Mouse (Mus musculus): Measurements from ENCODE around the gene Peak1. TPM values are rescaled to one million over a fixed set of nuclear protein-coding genes. Genes with fewer than 3 reads are reported as not detected.

Gene Peak1
- polyA plus RNA-seq (2015; fragmentation: Nextera tagmentation; extraction: Ambion mirVana) = 19.2 and 21.9 TPM in 2 replicates

- ATAC-seq (peak; percentile 97), DNase-seq (ENCODE audit: low spot score) (peak; percentile 100)
- no peak for TF ChIP-seq EP300 (IDR thresholded peaks at IDR 0.05)
- TF ChIP-seq CTCF (IDR thresholded peaks at IDR 0.05) = no peak
- Histone ChIP-seq H3K27ac (ENCODE audit: low read length) (peak within 1 kb of the TSS; percentile 96), H3K9me3 (ENCODE audit: low read length) (no peaks in the 10 kb centered on the region), H3K4me1 (ENCODE audit: insufficient read depth, low read depth, low read length) (peaks cover 14% of the 10 kb centered on the region; the same call in 1 of the 2 replicates), H3K9ac (replicated peaks; ENCODE audit: low read depth) (peak within 1 kb of the TSS; percentile 77), H3K27me3 (replicated peaks; ENCODE audit: insufficient read depth, low read length) (no peaks in the 10 kb centered on the region), H3K4me3 (ENCODE audit: low read depth, low read length) (peak within 1 kb of the TSS; percentile 90), H3K4me2 (replicated peaks; ENCODE audit: low read depth, low read length) (peak within 1 kb of the TSS; percentile 57), H3K36me3 (ENCODE audit: insufficient read depth, low read length) (no peaks in the 10 kb centered on the region)
- WGBS = under 1% methylated on average over 48 of the region's 59 CpGs
Measured at GRCm38 (mm10) chr9:56417948-56418737, at the start of gene Peak1, which contains the start of gene Hmg20a. Peak1 (minus strand) TSS chr9:56418067. Hmg20a (plus strand) TSS chr9:56418609.

- ATAC-seq (no peak), DNase-seq (ENCODE audit: low spot score) (no peak)
- no peaks in the 10 kb centered on the region for H3K9me3 ChIP-seq (ENCODE audit: low read length)
- no peaks in the 10 kb centered on the region for H3K36me3 ChIP-seq (ENCODE audit: insufficient read depth, low read length)
- H3K4me3 ChIP-seq (ENCODE audit: low read depth, low read length) = no peak overlapping the region
- TF ChIP-seq EP300 (IDR thresholded peaks at IDR 0.05) (no peak), CTCF (IDR thresholded peaks at IDR 0.05) (no peak)
- H3K4me2 ChIP-seq (replicated peaks; ENCODE audit: low read depth, low read length) = no peak overlapping the region
- H3K27me3 ChIP-seq (replicated peaks; ENCODE audit: insufficient read depth, low read length) = no peaks in the 10 kb centered on the region
- peak overlapping the region; percentile 87; the same call in 1 of the 2 replicates for H3K27ac ChIP-seq (ENCODE audit: low read length)
- peaks cover 46% of the 10 kb centered on the region for H3K4me1 ChIP-seq (ENCODE audit: insufficient read depth, low read depth, low read length)
- WGBS = 85% methylated on average over 4 of the region's 4 CpGs
- no peak overlapping the region for H3K9ac ChIP-seq (replicated peaks; ENCODE audit: low read depth)
Measured at GRCm38 (mm10) chr9:56466251-56466650, 48.4 kb upstream of the Peak1 start.

DNA sequence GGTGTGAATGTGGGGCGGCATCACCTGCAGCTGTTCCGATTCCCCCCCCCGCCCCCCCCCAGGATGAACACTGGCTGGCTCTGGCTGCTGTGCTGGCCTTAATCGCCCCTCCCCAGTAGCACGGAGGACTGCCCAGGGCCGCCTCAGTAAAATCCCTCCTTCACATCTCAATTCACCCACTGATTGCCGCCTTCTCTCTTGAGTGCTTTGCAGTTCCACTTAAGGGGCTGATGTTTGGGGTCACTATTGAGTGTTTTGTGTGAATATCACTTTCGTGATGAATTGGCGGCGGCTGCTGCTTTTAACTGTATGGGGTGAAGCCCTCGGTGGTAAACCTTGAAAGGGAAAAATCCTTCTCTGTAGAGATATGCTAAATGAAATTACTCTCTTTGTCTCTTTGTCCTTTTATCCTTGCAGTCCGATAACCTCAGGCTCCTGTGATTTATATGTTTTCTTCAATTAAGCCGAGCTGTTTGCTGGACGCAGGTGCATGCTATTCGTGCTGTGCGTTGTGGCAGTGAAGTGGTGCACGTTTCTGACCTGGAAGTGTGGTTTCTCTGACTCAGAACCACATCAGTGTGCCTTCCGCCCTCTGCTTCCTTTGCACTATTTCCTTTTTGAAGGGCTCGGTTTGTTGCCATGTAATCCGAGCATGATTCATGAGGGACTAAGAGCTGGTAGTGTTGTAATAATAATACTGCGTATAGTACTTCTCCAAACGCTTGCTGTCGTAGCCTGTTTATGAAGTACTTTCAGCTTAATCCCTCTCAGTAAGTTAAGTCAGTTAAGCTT lies 47.2 kb upstream of the Peak1 start:
- WGBS = 6% methylated on average over 22 of the region's 23 CpGs
- Histone ChIP-seq H3K4me2 (replicated peaks; ENCODE audit: low read depth, low read length) (peak overlapping the region; percentile 31), H3K27me3 (replicated peaks; ENCODE audit: insufficient read depth, low read length) (no peaks in the 10 kb centered on the region), H3K9me3 (ENCODE audit: low read length) (no peaks in the 10 kb centered on the region), H3K27ac (ENCODE audit: low read length) (peak overlapping the region; percentile 87), H3K4me3 (ENCODE audit: low read depth, low read length) (no peak overlapping the region), H3K4me1 (ENCODE audit: insufficient read depth, low read depth, low read length) (peaks cover 42% of the 10 kb centered on the region), H3K36me3 (ENCODE audit: insufficient read depth, low read length) (no peaks in the 10 kb centered on the region), H3K9ac (replicated peaks; ENCODE audit: low read depth) (no peak overlapping the region)
- peak; percentile 80 for ATAC-seq
- peak; percentile 97 for DNase-seq (ENCODE audit: low spot score)
- TF ChIP-seq CTCF (IDR thresholded peaks at IDR 0.05) (no peak), EP300 (IDR thresholded peaks at IDR 0.05) (peak; percentile 85)

GRCm38 (mm10) chr9:56463686-56464515 lies 46.0 kb upstream of the Peak1 start:
- peaks cover 37% of the 10 kb centered on the region for H3K4me1 ChIP-seq (ENCODE audit: insufficient read depth, low read depth, low read length)
- H3K27ac ChIP-seq (ENCODE audit: low read length) = peak overlapping the region; percentile 87
- no peak overlapping the region; the same call in 1 of the 2 replicates for H3K4me2 ChIP-seq (replicated peaks; ENCODE audit: low read depth, low read length)
- no peak overlapping the region for H3K9ac ChIP-seq (replicated peaks; ENCODE audit: low read depth)
- H3K36me3 ChIP-seq (ENCODE audit: insufficient read depth, low read length) = no peaks in the 10 kb centered on the region
- TF ChIP-seq EP300 (IDR thresholded peaks at IDR 0.05) (peak; percentile 90), CTCF (IDR thresholded peaks at IDR 0.05) (no peak)
- H3K27me3 ChIP-seq (replicated peaks; ENCODE audit: insufficient read depth, low read length) = no peaks in the 10 kb centered on the region
- DNase-seq (ENCODE audit: low spot score) = peak; percentile 96
- peak; percentile 87 for ATAC-seq
- H3K4me3 ChIP-seq (ENCODE audit: low read depth, low read length) = no peak overlapping the region
- WGBS = 11% methylated on average over 4 of the region's 4 CpGs
- H3K9me3 ChIP-seq (ENCODE audit: low read length) = no peaks in the 10 kb centered on the region

DNA sequence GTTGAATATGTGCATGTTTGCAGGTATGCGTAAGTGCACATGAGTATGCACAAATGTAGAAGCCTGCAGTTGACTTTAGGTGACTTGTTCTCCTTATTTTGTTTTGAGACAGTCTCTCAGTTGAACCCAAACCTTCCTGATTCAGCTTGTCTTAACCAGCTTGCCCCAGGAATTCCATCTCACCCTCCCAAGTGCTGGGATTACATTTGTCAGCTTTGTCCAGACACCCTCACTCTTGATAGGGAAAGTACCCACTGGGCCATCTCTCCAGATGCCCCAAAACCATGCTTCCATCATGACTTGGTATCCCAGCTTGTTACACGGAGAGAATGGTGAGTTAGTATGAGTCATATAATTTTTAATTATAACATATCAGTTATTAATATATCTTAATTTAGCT lies 45.2 kb upstream of the Peak1 start:
- Histone ChIP-seq H3K4me1 (ENCODE audit: insufficient read depth, low read depth, low read length) (peaks cover 37% of the 10 kb centered on the region), H3K4me2 (replicated peaks; ENCODE audit: low read depth, low read length) (no peak overlapping the region), H3K27ac (ENCODE audit: low read length) (peak overlapping the region; percentile 87), H3K9me3 (ENCODE audit: low read length) (no peaks in the 10 kb centered on the region), H3K36me3 (ENCODE audit: insufficient read depth, low read length) (no peaks in the 10 kb centered on the region), H3K9ac (replicated peaks; ENCODE audit: low read depth) (no peak overlapping the region), H3K4me3 (ENCODE audit: low read depth, low read length) (no peak overlapping the region), H3K27me3 (replicated peaks; ENCODE audit: insufficient read depth, low read length) (no peaks in the 10 kb centered on the region)
- ATAC-seq (no peak), DNase-seq (ENCODE audit: low spot score) (no peak)
- TF ChIP-seq CTCF (IDR thresholded peaks at IDR 0.05) (no peak), EP300 (IDR thresholded peaks at IDR 0.05) (no peak)
- 64% methylated on average over 2 of the region's 2 CpGs for WGBS

All from lung, postnatal 0 days (tissue).